Mouse (Mus musculus): ENCODE measurements at regions not wholly inside any gene's neighbourhood (a gene's known extent, or its start where the extent isn't known, plus 50 kb on each side); places are given as distances from the start of the nearest gene placed in this dataset.

GRCm38 (mm10) chr8:18506158-18507022, 471.7 kb downstream of the Defb40 start:
- TF ChIP-seq POLR2A (IDR thresholded peaks at IDR 0.05; ENCODE audit: borderline replicate concordance, insufficient read depth, low read length) (no peak), CTCF (IDR thresholded peaks at IDR 0.05; ENCODE audit: borderline replicate concordance, insufficient read depth, low read depth, low read length) (no peak)
